Mouse (Mus musculus) bone marrow macrophage, adult 2 months (primary cell): ENCODE data around the gene Tmem184b.

Experiments
- CTCF ChIP-seq: IDR thresholded peaks from 2 replicates; pipeline ENCODE4 v1.5.1; 2012; ENCODE audit warnings: low read depth, mild to moderate bottlenecking, low read length, moderate library complexity
- POLR2A ChIP-seq: IDR thresholded peaks from 2 replicates; pipeline ENCODE4 v1.6.1; 2012; ENCODE audit warnings: mild to moderate bottlenecking, low read depth, low read length, borderline replicate concordance

GRCm38 (mm10) chr15:79442961-79443518, 39.7 kb upstream of the Tmem184b start:
- no peak for TF ChIP-seq CTCF
- no peak for TF ChIP-seq POLR2A
